Mouse (Mus musculus) fibroblast of lung, adult 2 months (primary cell): ENCODE results near the gene Pip4k2c.
A peak's percentile ranks its signal among the peaks of the same experiment; 100 is the strongest.
"Not testable (repeated sequence)": the region's sequence is repeated elsewhere in the genome, so short reads cannot be mapped to it uniquely, and the experiment has no call there.

Experiments used
- DNase-seq: peaks from one replicate; pipeline ENCODE4 v3.0.0-alpha.2; 2011; ENCODE audit warnings: low read depth

Pip4k2c gene

DNA sequence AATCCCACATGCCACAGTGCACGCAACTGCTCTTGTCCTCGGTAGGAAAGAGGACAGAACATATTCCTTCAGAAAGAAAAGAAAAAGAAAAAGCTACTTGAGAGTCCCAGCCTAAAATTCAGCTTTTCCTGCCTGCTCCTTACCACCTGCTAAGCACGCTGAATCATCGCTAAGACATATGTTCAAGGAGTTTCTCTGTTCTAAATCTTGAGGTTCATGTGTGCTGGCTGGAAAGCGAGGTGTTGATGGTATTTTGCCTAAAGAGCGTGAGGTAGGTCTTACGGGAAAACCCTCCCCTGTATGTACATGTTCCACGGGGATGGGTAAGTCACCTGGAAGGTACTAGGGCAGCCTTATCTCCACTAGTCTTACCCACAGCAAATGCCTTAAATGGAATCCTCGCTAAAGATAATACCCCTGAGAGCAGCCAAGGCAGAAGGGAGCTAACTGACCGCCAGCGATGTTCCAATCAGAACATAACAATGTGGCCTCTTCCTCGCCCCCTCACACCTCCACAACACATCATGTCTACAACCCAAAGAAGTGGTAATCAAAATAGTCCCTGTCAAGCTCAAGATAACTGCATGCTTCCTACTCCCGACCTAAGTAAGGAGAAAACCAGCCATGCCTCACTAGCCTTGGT, 1.3 kb downstream of the Pip4k2c start:
- DNase-seq: no peak

DNA sequence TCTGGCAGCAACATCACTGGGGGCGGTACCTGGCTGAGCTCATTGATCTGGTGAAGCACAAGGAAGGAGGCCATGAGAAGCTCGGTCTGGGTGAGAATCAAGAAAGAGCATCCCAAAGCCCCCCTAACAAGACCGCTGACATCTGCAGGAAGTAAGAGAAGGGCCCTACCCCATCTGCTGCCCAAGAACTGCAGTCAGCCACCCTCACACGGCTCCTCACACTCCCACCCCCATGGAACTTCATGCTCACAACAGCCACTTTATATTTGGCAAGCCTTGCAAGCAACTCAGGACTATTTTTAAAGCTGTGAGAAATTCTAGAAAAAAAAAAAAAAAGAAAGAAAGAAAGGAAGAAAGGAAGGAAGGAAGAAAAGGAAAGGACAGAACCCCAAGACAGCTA, 2.5 kb downstream of the Pip4k2c start:
- DNase-seq: no peak

DNA sequence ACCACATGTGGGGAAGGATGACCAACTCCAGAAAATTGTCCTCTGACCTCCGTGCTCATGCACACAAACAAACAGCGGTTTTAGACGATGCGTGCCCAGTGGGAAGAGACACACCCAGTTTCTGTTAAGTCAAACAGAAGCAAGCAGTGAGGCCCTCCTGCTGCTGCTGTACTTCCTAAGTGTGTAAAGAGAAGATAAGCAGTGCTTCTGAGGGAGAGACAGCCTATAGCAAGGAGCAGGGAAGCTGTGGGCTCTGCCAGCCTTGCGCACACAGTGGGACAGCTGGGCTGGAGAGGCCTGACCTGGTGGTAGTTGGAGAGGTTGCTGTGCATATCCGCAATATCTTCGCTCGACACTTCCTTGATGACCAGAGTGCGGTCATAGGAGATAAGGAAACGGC, 6.0 kb downstream of the Pip4k2c start:
- DNase-seq: no peak

DNA sequence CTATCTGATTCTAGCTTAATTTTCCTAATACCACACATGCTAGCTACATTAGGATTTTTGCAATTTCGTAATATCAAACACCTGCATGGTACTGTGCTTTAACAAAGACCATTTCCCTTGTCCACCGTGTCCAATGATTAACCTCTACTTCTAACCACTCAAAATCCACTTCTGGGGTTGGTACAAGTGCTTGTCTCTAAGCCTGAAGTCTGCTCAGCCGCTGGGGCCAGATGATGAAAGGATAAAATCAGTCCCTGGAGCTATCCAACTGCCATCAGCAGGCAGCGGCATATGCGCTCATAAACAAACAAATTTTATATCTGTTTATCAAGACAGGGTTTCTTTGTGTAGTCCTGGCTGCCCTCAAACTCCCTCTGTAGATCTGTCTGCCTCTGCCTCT, 6.8 kb downstream of the Pip4k2c start:
- DNase-seq: no peak

DNA sequence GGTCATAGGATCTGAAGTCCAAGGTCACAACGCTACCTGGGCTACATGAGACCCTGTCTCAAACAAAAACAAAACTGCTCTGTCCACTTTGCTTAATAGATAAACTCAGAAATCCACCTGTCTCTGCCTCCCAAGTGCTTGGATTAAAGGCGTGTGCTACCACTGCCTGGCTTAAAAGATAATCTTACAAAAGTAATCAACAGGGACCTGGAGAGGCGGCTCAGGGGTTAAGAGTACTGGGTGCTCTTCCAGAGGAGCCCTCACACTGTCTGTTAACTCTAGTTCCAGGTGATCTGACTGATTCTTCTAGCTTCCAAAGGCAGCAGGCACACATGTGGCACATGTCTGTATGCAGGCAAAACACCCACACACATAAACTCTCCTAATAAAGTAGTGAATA, 8.3 kb downstream of the Pip4k2c start:
- DNase-seq: no peak

DNA sequence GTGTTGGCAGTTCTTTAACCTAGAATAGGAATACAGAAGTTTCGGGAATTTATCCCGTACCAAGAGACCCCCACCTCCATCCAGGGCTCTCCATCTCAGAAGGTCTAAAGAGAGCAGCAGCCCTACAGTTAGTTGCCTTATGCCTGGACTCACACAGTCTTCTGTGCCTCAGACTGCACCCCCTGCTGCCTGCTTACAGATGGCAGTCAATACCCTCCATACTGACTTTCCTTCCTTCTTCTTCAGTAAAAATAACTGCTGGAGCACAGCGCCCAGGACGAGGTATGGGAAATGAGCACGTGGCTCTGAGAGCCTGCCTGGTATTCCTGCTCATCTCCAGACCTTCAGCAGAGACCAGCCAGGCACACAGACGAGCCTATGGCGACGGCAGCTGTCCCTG, 11.1 kb downstream of the Pip4k2c start:
- no peak for DNase-seq

DNA sequence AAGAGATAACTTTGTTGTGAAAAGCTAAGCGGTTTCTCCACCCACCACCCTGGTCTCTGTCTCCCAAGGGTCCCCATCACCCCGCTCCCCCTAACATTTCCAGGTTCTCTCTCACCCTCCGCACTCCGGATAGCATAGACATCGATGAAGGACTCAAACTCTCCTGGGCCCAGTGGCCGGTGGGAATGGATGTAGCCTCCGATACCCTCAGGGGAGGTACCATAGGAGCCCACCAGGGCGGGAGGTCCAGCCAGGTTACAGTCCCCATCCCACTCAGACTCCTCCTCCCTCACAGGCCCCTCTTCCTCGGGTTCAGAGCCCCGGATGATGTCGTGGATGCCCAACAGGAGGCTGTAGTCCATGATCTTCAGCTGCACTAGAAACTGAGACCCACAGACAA, 11.9 kb downstream of the Pip4k2c start:
- no peak for DNase-seq

DNA sequence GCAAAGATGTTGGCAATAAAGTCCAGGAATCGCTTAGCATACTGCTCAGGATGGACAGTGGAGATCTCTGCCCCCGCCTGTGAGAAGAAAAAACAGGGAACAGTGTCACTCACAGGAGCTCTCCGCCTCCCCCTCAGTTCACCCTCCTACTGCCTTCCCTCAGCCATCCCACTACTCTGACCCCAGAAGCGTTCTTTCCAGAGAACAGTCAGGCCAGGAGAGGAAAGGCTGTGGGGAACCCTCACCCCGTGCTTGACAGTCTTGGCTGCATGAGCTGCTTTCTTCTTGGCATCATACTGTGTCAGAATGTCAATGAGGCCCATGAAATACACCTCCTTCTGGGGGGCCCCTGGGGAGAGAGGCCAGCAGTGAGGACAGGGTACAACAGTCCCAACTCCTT, 12.3 kb downstream of the Pip4k2c start:
- DNase-seq: no peak

DNA sequence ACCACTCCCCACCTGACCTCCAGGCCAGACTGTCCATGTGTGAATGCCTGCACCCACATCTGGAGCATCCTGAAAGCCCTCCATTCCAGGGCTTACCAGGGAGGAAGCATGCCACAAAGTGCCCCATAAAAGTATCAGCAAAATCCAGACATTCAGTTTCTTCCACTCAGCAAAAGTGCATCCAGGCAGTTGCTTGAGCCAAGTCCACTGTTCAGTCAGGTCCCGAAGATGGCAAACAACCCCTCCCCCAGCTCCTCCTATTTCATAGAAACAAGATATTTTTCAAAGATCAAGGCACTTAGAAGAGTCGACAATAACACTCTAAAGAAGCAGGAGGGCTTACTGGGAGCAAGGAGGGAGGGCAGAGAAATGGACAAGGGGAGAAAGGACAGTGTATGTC, 12.9 kb downstream of the Pip4k2c start:
- DNase-seq: no peak

DNA sequence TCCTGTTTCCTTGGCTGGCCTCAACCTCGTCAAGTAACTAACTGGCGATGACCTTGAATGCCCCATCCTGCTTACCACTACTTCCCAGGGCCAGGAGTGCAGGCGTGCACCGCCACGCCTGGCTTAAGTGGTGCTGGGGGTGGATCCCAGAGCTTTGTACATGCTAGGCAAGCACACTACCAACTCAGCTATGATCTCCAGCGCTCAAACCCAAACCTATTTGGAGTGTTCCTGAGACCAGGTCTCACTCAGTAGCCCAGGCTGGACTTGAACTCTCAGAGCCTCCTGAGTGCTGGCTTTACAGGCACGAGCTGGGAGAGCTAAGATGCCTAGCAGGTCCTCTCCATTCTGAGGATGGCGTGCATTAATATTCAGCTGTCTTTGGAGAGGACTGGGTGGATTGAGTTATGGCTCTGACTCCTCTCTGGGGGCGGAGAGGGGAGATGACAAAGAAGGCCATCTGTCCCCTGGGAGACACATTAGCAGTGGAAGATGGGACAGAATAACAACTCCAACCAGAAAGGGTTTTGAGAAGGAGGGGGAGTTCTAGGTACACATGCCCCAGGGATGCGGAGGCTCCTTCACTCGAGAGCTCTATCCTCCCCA, 13.8 kb downstream of the Pip4k2c start:
- DNase-seq: no peak

DNA sequence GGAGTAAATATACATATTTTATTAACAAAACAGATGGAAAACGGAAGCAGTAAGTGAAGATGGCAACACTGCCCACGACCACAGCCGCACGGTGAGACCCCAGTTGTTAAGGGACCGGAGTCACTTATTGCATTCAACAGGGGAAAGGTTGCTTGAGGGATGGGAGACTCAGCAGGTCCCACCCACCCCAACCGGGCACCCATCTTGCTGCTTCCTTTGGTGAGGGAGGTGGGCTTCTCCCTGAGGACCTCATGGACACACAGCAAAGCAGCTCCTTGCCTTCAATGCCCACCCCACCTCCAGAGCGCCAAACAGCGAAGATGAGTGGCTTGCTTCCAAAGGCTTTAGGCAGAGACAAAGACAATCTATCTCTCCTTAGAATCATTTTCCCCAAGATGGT, 14.3 kb downstream of the Pip4k2c start:
- DNase-seq: no peak

DNA sequence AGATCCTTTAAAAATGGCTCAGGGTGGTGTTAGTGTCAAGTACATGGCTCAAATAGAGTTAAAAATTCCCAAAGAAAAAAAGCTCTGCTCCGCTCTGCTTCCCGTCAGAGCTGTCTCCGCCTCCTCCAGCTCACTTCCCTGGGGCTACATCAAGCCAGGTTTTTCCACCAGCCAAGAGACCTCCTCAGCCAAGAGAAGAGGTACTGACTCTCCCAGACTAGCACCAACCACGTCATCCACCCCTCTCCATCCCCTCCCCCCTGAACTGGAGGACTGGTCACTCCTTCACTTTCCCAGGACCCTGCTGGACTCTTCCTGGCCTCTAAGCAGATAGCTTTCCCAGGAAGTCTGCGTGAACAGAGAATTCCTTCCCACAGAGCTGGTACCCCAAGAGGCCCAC, 15.0 kb downstream of the Pip4k2c start:
- peak; percentile 95 for DNase-seq

DNA sequence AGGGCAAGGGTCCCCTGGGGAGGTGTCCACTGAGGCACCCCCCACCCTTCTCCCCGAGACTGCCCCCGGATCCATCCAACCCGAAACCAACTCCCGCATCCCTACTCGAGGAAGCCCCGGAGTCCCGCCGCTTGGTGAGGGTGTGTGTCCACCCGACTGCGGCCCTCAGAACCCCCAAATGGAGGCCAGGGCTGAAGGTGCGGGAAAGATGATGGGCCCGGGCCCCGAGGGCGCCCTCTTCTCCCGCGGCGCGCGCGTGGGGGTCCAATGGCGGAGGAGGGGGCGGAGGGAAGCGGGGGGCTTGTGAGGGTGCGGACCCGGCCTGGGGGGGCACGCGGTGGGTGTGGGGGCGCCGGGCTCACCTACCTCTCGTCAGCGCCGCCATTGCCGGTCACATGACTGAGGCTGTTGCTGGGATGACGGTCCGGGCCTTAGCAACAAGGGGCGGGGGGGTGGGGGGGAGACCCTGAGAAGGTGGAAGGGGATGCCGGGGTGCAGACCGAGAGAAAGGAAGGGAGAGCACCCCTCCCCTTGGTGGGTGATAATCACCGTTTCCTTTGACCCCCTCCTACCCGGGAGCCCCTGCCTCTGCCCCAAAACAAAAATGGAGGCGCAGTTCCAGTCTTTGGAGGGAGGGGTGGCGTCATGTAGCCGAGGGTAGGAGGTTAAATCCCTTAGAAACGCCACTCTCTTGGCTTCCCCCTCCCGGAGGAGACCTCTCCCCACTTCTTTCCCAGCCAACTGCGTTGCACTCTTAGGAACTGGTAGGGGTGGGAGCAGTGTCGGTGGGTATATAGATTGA, 15.9 kb downstream of the Pip4k2c start, which contains the start of gene Dtx3:
Dtx3 (minus strand) TSS at position 401 of the 802 bp plus-strand sequence.
- DNase-seq: no peak

DNA sequence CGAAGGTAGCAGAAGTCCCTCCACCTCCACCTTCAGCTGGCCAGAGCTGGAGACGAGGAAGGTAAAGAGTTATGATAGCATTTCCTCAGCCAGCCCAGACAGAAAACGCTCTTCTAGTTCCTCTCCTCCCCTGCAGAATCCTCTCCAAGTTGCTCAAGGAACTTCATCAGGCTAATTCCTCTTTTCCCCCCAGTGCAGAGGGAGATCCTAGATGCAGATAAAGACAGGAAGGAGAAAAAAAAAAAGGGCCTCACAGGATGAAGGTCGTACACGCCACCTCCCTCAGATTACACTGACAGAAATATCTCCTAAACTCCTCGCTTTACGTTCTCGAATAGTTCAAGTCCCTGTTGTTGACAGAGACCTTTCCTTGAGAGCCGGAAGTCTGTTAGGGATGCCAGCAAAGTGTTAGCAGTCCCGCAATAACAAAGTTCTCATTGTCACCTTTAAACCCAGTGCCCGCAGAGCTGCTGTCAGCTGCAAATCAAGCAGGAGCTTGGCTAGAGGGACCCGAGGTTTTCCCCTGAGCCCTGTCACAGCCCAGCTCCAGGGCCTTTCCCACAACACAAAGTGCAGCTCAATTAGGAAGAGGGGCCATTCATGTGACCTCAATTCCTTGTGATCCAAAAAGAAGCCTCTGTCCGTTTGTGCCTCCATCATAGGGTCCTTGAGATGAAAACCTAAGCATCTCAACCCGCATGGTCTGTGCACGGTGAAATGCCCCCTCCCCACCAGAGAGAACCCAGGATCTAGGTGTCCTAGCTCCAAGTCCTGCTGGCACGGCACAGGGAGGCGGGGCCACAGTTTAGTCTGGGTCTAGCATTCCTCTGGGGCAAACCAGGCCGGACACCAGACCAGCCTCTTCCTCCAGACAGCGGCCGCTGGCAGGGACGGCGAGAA, 16.7 kb downstream of the Pip4k2c start:
- peak; percentile 56 for DNase-seq

DNA sequence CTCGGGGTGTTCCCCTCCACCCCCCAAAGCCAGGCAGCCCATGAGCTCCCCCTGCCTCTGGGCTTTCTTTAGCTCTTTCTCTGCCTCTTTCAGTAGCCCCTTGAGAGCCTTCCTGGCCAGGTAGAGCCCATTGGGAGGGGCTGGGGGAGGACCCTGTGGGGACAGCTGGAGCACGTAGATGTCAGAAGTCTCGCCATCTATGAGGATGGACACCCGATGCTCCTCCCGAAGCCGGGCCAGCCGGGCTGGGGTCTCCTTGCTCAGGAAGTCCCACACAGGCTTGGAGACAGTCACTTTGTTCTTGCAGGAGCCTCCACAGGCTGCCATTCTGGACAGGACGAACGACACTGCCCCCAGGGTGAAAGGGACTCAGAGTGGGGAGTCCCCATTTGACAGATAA, 18.4 kb downstream of the Pip4k2c start:
- DNase-seq: no peak

DNA sequence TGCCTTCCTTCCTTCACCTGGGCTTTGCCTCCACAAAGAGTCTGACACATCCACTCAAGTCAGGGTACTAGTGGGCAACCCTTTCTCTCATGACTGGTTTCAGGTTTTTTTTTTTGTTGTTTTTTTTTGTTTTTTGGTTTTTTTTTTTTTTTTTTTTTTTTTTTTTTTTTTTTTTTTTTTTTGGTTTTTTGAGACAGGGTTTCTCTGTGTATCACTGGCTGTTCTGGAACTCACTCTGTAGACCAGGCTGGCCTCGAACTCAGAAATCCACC, 19.4 kb downstream of the Pip4k2c start:
- DNase-seq: not testable (repeated sequence)

DNA sequence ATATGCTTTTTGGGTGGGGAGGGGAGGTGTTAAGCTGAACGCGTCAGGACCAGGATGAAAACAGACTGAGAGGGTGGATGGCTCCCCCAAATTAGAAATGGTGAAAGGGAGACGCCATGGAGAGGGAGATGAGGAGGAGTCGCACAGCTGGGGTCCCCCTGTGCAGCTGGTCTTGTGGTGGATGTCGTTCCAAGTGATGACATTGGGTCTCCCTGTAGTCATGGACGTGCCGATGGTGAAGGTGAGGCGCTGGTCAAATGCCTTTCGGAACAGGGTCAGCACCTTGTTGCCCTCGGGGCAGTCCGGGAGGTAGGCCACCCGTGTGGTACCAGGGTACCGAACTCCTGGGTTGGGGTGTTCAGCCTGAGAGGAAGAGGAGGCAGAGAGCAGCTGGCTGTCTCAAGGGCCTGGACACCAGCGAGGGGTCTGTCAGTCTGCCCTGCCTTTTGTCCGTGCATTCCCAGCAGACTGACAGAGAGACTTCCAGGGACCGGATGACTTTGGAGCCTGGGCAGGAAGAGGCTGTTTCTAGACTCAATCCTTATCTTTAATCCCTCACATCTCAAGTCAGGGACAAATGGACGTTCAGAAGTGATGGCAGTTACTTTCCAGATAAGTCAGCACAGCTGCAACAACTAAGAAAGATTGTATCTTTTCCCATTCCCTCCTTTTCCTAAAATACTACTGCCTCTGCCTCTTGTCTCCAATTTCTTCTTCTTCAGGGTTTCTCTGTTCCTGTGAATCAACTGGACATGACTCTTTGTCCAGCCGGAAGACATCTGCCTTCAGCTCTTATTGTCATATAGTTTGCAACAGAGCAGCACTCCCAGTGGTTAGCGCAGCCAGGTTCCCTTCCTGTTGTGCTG, 20.0 kb downstream of the Pip4k2c start:
- no peak for DNase-seq

DNA sequence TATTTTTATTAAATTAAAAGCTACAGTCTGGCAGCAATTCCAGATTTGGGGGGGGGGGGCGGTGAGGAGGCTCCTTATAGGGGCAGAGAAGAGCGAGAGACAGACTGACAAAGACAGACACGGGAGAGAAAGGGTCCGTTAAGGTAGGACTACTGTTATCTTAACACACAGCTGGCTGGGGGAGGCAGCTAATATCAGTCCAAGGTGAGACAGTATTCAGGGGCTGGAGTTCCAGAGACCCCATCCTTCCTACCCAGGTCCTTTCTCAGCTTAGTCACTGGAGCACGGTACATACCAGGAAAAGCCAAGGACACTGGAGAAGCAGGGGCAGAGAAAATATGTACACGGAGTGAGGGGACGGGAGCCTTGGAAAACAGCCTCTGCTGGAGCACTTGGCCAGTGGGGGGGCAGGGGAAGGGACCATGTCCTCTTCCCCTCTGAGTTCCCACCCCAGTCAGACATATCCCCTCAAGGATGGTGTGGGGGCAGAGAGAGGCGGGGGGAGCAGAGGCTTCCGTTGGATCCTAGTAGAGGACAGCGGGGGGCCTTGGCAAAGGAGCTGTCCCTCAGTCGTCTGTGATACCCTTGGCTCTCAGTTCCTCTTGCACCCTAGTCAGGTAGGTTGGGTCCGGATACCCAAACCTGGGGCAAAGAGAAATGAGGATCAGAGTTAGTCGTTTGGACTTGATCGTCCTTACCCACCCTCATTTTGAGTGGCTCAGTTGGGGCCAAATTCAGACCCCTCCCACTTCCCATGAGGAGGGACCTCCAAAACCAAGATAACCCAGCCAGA, 20.8 kb downstream of the Pip4k2c start:
- DNase-seq: no peak

DNA sequence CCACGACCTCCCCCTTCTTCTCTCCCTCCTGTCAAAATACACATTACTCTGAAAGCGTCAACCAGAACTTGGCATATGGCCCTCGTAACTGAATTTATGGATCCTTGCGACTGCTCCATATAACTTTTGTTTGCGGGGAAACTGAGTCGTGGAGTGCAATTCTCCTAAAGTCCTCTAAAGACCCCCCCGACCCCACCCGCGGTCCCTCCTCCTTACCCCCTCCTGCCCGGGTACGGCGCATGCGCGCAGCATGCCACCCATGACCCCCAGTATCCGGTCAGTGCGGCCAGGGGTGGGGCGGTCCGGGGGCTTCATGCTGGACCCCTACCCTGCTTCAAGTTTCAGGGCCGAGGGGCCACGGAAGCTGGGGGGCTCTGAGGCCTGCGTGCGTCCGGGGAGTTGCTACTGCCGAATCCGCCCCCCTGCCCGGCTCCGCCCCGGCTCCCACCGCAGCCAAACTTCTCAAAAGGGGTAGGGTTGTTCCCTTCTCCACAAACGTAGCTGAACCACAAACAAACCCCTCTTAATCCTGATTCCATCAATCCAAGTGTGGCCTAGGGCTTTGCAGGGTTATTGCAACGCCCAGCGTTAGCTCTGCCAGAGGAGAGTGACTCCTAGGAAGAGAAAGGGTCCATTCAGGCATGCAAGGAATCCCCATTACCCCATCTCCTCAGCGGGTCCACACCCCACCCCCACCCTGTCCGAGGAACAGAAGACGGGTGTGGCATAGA, 21.6 kb downstream of the Pip4k2c start, which contains the start of gene Arhgef25:
Arhgef25 (minus strand) TSS at position 433 of the 731 bp plus-strand sequence.
- DNase-seq: peak; percentile 56

DNA sequence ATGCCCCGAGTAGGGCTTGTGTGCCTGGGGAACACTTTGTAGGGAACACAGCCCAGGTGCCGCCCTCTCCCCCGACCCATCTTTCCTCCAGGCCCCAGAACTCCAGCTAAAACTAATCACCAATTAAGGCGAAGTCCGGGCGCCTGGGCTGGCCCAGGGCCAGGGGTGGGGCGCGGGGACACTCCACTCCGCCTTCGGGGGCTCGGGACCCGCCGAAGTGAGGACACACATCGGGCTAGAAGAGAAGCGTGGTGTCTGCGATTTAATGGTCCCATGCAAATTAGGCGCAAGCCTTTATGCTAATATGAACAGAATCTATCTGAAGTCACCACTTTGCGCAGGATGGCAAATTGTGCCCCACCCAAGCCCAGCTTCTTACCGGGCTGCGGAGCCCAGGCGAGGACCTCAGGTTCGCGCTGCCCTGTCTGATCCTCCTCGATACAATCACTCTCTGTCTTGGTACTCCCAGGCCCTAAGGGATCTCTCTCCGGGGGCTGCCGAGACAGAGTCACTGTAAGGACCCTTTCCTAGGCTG, 22.2 kb downstream of the Pip4k2c start:
- no peak for DNase-seq
